ENCODE assay signal across 8 mouse cellular contexts in genomic region chr11:72050895-72051858, GRCm38 (mm10). TPM values are rescaled to one million over a fixed set of nuclear protein-coding genes. Genes with fewer than 3 reads are reported as not detected.
DNase-seq lines count a peak whose midpoint lies in the region; ATAC-seq lines count a peak whose summit lies in the region.

No protein-coding gene starts in this region.

- 2% methylated on average over 45 of the region's 45 CpGs for WGBS in hindbrain, embryonic 12.5 days
- 5% methylated on average over 41 of the region's 45 CpGs for WGBS in liver, embryonic 12.5 days (ENCODE audit: insufficient replicate concordance)

- peak overlapping the region; percentile 71 for H3K9ac ChIP-seq in hindbrain, embryonic 12.5 days
- H3K9ac ChIP-seq in liver, embryonic 12.5 days: peak overlapping the region; percentile 3; the same call in 1 of the 2 replicates

- peaks cover 6% of the 10 kb centered on the region; the same call in 1 of the 2 replicates for H3K36me3 ChIP-seq in hindbrain, embryonic 12.5 days
- H3K36me3 ChIP-seq in liver, embryonic 12.5 days: peaks cover 5% of the 10 kb centered on the region; the same call in 1 of the 2 replicates

- no peaks in the 10 kb centered on the region for H3K9me3 ChIP-seq in hindbrain, embryonic 12.5 days (replicated peaks)
- H3K9me3 ChIP-seq in liver, embryonic 12.5 days (replicated peaks): no peaks in the 10 kb centered on the region

- H3K4me1 ChIP-seq in hindbrain, embryonic 12.5 days: peaks cover 16% of the 10 kb centered on the region; the same call in 1 of the 2 replicates
- 0 out of 2 replicates have a peak, but pooled peaks cover 6% of the 10 kb centered on the region for H3K4me1 ChIP-seq in liver, embryonic 12.5 days

- peak overlapping the region; percentile 57 for H3K4me3 ChIP-seq in hindbrain, embryonic 12.5 days
- peak overlapping the region; percentile 29 for H3K4me3 ChIP-seq in liver, embryonic 12.5 days

- ATAC-seq in hindbrain, embryonic 12.5 days (ENCODE audit: low FRiP score): peak; percentile 59
- no peak for ATAC-seq in liver, embryonic 12.5 days

- peaks cover 34% of the 10 kb centered on the region for H3K27me3 ChIP-seq in hindbrain, embryonic 12.5 days
- peaks cover 52% of the 10 kb centered on the region for H3K27me3 ChIP-seq in liver, embryonic 12.5 days (replicated peaks)

- no peak overlapping the region for H3K27ac ChIP-seq in hindbrain, embryonic 12.5 days
- no peak overlapping the region for H3K27ac ChIP-seq in liver, embryonic 12.5 days

- peak overlapping the region; percentile 92 for H3K4me2 ChIP-seq in hindbrain, embryonic 12.5 days (replicated peaks)
- peak overlapping the region; percentile 63 for H3K4me2 ChIP-seq in liver, embryonic 12.5 days

- peak; percentile 85 to 89 for DNase-seq in cerebellum, postnatal 10 days
- DNase-seq in cerebellum, adult 9-10 months: no peak
- peak; percentile 20 for DNase-seq in thymus, postnatal 4 days
- DNase-seq in thymus, postnatal 10 days (ENCODE audit: low spot score in 2 of 2): no peak
- DNase-seq in right cerebral cortex, postnatal 14 days: peak; percentile 60
- no peak for DNase-seq in ovary, postnatal 10 days (ENCODE audit: low spot score)

RNA-seq across cellular contexts. Expression of gene Pimreg, which starts 9.3 kb away (rescaled TPM):
- polyA plus RNA-seq in hindbrain, embryonic 12.5 days (2016; fragmentation: Nextera tagmentation; extraction: Ambion mirVana): 98.6 and 104 TPM in 2 replicates
- 43.2 and 44.2 TPM in 2 replicates for polyA plus RNA-seq in liver, embryonic 12.5 days (2016; fragmentation: Nextera tagmentation; extraction: Ambion mirVana)

RNA-seq across cellular contexts. Expression of gene Aipl1, which starts 13.9 kb away (rescaled TPM):
- polyA plus RNA-seq in hindbrain, embryonic 12.5 days (2016; fragmentation: Nextera tagmentation; extraction: Ambion mirVana): 0.25 and 0.40 TPM in 2 replicates
- polyA plus RNA-seq in liver, embryonic 12.5 days (2016; fragmentation: Nextera tagmentation; extraction: Ambion mirVana): 0.13 and 0.19 TPM in 2 replicates

Comparison
In these comparisons a context has a peak if more than half of its experiments do, and no peak if none do; other contexts are left out.
1. DNase-seq: peak in cerebellum, postnatal 10 days (2 of 2), thymus, postnatal 4 days (single experiment) and right cerebral cortex, postnatal 14 days (single experiment); none in cerebellum, adult 9-10 months (single experiment), thymus, postnatal 10 days (0 of 2) and ovary, postnatal 10 days (single experiment).